Mouse (Mus musculus) stomach, postnatal 0 days (tissue): Measurements from ENCODE around the gene Etfb. TPM values are rescaled to one million over a fixed set of nuclear protein-coding genes. Genes with fewer than 3 reads are reported as not detected.

Experiments
- ATAC-seq: fragments of 200-750 bp; cut with Nextera tagmentation; 2 replicates; pipeline ENCODE4 v1.8.0; 2017; ENCODE audit not compliant: low FRiP score, low TSS enrichment
- DNase-seq: peaks from one replicate; pipeline ENCODE4 v3.0.0-alpha.2; 2016; ENCODE audit warnings: low spot score
- H3K27ac ChIP-seq: fragments of 300-500 bp; sonication (generic); replicated peaks from 2 replicates; pipeline ENCODE4 v1.5.1; 2014; ENCODE audit warnings: mild to moderate bottlenecking, control low read depth
- H3K27me3 ChIP-seq: fragments of 300-500 bp; sonication (generic); 2 replicates; pipeline ENCODE4 v1.6.1; 2014; ENCODE audit warnings: low read length; ENCODE audit not compliant: control insufficient read depth, insufficient read depth
- H3K36me3 ChIP-seq: fragments of 300-500 bp; sonication (generic); 2 replicates; pipeline ENCODE4 v1.6.1; 2014; ENCODE audit warnings: low read length, mixed read lengths; ENCODE audit not compliant: control insufficient read depth, insufficient read depth
- H3K4me1 ChIP-seq: fragments of 300-500 bp; sonication (generic); replicated peaks from 2 replicates; pipeline ENCODE4 v1.6.1; 2014; ENCODE audit warnings: antibody characterized with exemption; ENCODE audit not compliant: control insufficient read depth, insufficient read depth
- H3K4me2 ChIP-seq: fragments of 300-500 bp; sonication (generic); replicated peaks from 2 replicates; pipeline ENCODE4 v1.6.1; 2014; ENCODE audit warnings: low read depth, mild to moderate bottlenecking, control low read depth, moderate library complexity
- H3K4me3 ChIP-seq: fragments of 300-500 bp; sonication (generic); 2 replicates; pipeline ENCODE4 v1.5.1; 2014; ENCODE audit warnings: low read depth, low read length, control low read depth
- H3K9ac ChIP-seq: fragments of 300-500 bp; sonication (generic); 2 replicates; pipeline ENCODE4 v1.6.1; 2014; ENCODE audit warnings: mild to moderate bottlenecking, low read length, control low read depth, mixed read lengths
- H3K9me3 ChIP-seq: fragments of 300-500 bp; sonication (generic); 2 replicates; pipeline ENCODE4 v1.6.1; 2016; ENCODE audit warnings: low read length; ENCODE audit not compliant: control insufficient read depth
- CTCF ChIP-seq: IDR thresholded peaks from 2 replicates; pipeline ENCODE4 v1.5.1; 2016; ENCODE audit warnings: antibody characterized with exemption, low read depth, mild to moderate bottlenecking, moderate library complexity
- EP300 ChIP-seq: optimal IDR thresholded peaks from 2 replicates; pipeline ENCODE3; 2016; ENCODE audit warnings: antibody characterized with exemption
- WGBS: fragments of 180-500 bp; shearing (Covaris S2); extraction: QIAGEN DNeasy Blood & Tissue Kit; methylation state at CpG from one replicate; pipeline ENCODE4 v1.1.7; 2014; 5-methylcytosine and 5-hydroxymethylcytosine counted together
- polyA plus RNA-seq: library from polyadenylated mRNA; unstranded; fragments of >200 nt; fragmentation: Nextera tagmentation; extraction: Ambion mirVana; gene quantifications from 2 replicates; pipeline ENCODE4 v1.2.1, GENCODE M21; 2015

Etfb gene
- polyA plus RNA-seq, 1 experiment from 2014 or later = 521 TPM

DNA sequence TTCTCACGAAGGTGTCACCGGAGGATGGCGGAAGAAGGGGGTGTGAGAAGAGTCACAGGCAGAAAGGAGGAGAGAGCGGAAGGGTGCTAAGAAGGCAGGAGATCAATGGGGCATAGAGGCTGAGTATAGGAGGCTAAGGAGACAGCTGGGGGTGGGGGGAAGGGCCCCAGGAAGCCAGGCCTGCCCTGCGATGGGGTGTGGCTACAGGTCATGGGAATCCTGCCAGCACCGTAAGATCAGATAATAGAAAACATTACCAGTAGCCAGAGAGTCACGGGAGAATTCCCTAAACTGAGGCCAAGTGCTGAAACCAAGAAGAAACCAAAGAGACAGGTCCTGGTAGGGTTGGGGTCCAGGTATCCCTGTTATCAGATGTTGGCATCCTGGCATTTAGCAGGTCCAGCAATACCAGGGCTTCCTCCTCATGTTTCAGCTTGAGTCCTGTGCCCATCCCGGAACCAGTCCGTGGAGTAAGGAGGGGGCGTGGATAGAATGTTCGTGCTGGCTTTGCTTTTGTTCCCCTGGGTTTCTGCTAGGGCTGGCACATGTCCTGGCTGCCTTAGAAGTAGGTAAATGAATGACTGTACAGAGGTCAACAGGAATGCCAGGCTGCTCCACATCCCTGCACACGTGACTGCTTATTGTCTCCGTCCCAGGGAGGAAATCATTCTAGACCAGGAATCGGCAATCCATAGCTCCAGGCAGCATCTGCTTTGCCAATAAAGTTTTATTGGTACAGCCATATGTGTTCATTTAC is 9.9 kb downstream of the Etfb start:
- Histone ChIP-seq H3K27me3 (no peaks in the 10 kb centered on the region), H3K4me3 (no peak overlapping the region), H3K9ac (no peak overlapping the region), H3K36me3 (peaks cover 14% of the 10 kb centered on the region), H3K4me2 (no peak overlapping the region), H3K4me1 (no peaks in the 10 kb centered on the region), H3K9me3 (no peaks in the 10 kb centered on the region), H3K27ac (peak overlapping the region; percentile 71)
- ATAC-seq = peak; percentile 55
- TF ChIP-seq EP300 (no peak), CTCF (no peak)
- peak; percentile 31 for DNase-seq
- WGBS = 72% methylated on average over 14 of the region's 14 CpGs

DNA sequence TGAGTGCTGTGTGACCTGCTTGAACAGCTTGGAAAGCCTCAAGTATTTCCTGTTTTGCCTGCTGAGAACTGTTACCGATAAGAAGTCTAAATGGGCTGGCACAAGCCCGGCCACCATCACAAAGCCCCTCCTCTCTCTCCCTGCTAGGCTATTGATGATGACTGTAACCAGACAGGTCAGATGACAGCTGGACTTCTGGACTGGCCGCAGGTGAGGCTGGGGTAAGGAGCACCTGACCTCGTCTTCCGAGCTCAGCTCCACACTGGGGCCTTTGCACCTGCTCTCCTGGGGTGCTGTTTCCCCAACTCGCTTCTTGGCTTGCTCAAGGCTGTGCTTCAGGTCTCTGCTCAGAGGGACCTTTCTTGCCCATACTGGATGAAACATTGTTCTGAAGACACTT is 10.5 kb downstream of the Etfb start:
- no peak overlapping the region for H3K4me2 ChIP-seq
- WGBS = 82% methylated on average over 6 of the region's 6 CpGs
- peaks cover 14% of the 10 kb centered on the region for H3K36me3 ChIP-seq
- no peaks in the 10 kb centered on the region for H3K27me3 ChIP-seq
- no peak overlapping the region for H3K9ac ChIP-seq
- H3K9me3 ChIP-seq = no peaks in the 10 kb centered on the region
- H3K4me3 ChIP-seq = no peak overlapping the region
- peak; percentile 4; the same call in 1 of the 2 replicates for ATAC-seq
- TF ChIP-seq EP300 (no peak), CTCF (no peak)
- H3K27ac ChIP-seq = peak overlapping the region; percentile 71
- no peak for DNase-seq
- H3K4me1 ChIP-seq = no peaks in the 10 kb centered on the region

DNA sequence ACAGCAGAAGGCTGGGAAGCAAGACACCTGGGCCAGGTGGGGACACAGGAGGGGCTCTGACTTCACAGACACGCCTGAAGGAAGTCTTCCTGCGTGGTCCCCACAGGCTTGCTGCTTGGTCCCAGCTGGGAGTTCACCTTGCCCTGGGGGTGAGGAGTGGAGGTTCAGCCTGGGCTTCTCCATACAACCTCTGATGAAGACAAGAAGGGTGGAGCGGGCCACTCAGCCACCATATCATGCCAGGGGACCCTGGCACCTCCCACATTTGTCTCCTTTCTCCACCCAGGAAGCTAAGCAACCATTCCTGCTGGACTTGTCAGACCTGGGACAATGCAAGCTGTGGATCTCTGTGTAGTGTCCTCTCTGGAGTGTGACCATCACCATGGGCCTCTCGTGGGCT is 19.0 kb downstream of the Etfb start, which contains the start of gene Vsig10l:
Vsig10l (plus strand) TSS at position 301 of the 400 bp plus-strand sequence.
- Histone ChIP-seq H3K27ac (peak within 1 kb of the TSS; percentile 63; the same call in 1 of the 2 replicates), H3K36me3 (no peaks in the 10 kb centered on the region), H3K27me3 (no peaks in the 10 kb centered on the region), H3K4me2 (no peak within 1 kb of the TSS), H3K4me1 (0 out of 2 replicates have a peak, but pooled peaks cover 2% of the 10 kb centered on the region), H3K9ac (0 out of 2 replicates have a peak within 1 kb of the TSS, but pooled peaks have one; percentile 23), H3K4me3 (no peak within 1 kb of the TSS), H3K9me3 (no peaks in the 10 kb centered on the region)
- DNase-seq (no peak), ATAC-seq (no peak)
- WGBS = 59% methylated on average over 4 of the region's 4 CpGs
- no peak for TF ChIP-seq CTCF
- TF ChIP-seq EP300 = peak; percentile 61

DNA sequence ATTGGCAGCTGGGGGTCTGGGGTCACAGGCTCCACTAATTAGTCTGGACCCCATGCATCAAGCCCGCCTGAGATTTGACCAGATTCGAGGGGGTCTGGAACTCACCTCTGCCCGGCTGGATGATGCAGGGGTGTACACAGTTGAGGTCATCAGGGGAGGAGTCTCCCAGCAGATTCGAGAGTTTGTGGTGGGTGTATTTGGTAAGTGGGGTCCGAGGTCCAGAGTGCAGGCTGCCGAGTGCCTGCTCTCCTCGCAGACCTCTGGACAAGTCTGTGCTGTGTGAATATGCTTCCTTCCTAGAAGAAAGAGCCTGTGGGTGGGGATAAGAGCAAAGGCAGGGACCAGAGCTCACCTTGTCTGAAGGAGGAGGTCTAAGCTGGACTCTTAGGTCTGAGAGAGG is 20.1 kb downstream of the Etfb start:
- Histone ChIP-seq H3K4me3 (no peak overlapping the region), H3K27ac (no peak overlapping the region), H3K9ac (0 out of 2 replicates have a peak overlapping the region, but pooled peaks have one; percentile 23), H3K4me1 (0 out of 2 replicates have a peak, but pooled peaks cover 2% of the 10 kb centered on the region), H3K9me3 (no peaks in the 10 kb centered on the region), H3K4me2 (no peak overlapping the region), H3K27me3 (no peaks in the 10 kb centered on the region), H3K36me3 (no peaks in the 10 kb centered on the region)
- DNase-seq (no peak), ATAC-seq (no peak)
- 73% methylated on average over 7 of the region's 7 CpGs for WGBS
- TF ChIP-seq CTCF = no peak
- no peak for TF ChIP-seq EP300

DNA sequence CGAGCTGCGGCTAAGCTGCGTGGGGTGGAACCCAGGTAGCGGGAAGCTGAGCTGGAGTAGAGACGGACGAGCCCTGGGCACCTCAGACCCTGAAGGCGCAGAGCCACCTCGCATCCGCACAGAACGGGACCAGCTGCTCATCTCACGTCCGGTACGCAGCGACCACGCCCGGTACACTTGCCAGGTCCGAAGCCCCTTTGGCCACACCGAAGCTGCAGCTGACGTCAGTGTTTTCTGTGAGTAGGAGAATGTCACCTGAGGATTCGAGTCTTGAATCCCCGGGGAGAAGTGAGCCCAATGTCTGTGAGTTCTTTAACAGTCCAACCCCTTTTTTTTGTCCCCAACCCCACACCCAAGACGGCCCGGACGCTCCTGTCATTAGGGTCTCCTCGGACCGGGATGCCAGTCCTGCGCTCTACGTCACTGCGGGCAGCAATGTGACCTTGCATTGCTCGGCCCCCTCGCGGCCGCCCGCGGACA is 21.0 kb downstream of the Etfb start:
- H3K9me3 ChIP-seq = no peaks in the 10 kb centered on the region
- H3K36me3 ChIP-seq = no peaks in the 10 kb centered on the region
- 0 out of 2 replicates have a peak, but pooled peaks cover 2% of the 10 kb centered on the region for H3K4me1 ChIP-seq
- H3K27ac ChIP-seq = peak overlapping the region; percentile 69; the same call in 1 of the 2 replicates
- TF ChIP-seq EP300 (no peak), CTCF (no peak)
- 7% methylated on average over 35 of the region's 35 CpGs for WGBS
- peak overlapping the region; percentile 55 for H3K4me3 ChIP-seq
- ATAC-seq (no peak), DNase-seq (no peak)
- no peaks in the 10 kb centered on the region for H3K27me3 ChIP-seq
- H3K9ac ChIP-seq = peak overlapping the region; percentile 51
- H3K4me2 ChIP-seq = peak overlapping the region; percentile 92
